Mouse (Mus musculus): ENCODE measurements around the gene Gm10160.

DNA sequence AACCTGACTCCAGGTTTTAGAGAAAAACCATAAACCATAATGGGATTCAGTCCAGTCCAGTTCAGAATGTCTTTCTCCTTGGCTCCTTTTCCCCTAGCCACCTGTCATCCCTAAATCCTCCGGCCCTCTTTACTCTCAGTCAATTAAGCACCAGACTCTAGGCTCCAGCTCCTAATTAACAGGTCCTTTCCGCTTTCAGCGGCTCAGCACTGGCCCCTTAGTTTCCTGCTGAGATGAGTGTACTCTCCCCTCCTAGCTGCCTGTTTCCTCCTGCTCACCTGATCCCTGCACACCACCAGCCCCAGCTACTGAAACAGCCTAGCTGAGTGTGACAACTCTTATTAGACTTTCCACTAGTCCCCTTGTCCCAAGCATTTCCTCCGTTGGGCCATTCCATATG lies 7.8 kb downstream of the Gm10160 start:
- no peak for TF ChIP-seq POLR2A (IDR thresholded peaks at IDR 0.05; ENCODE audit: borderline replicate concordance, extremely low read depth, insufficient read depth, insufficient read length, poor library complexity, severe bottlenecking)
- TF ChIP-seq CTCF (IDR thresholded peaks at IDR 0.05; ENCODE audit: borderline replicate concordance, extremely low read depth, insufficient read depth, insufficient read length), result no peak
